Mouse (Mus musculus) liver, embryonic 14.5 days (tissue): ENCODE results near the gene Tuba8.

ENCODE experiments used
- CTCF ChIP-seq: IDR thresholded peaks from 2 replicates; pipeline ENCODE4 v1.5.1; 2016; ENCODE audit warnings: antibody characterized with exemption, low read depth, control low read depth
- EP300 ChIP-seq: IDR thresholded peaks from 2 replicates; pipeline ENCODE4 v1.6.1; 2016; ENCODE audit warnings: antibody characterized with exemption, low read depth

DNA sequence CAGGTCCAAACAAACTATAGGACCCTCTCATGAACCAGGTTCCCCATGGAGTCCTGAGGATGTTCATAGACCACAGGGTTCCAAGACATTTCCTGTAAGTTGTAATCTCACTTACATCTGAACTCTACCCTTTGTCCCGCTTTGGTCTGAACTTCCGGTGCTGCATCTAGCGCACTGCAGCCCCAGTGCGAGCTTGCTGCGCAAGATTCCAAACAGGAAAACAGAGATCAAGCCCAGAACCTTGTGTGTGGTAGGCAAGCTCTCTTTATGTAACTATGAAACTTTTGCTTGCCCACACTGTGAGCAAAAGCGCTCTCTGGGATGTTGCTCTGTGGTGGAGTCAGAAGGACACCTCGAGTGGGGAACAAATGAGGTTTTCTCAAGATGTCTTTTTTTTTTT is 7.5 kb downstream of the Tuba8 start:
- TF ChIP-seq CTCF: no peak
- TF ChIP-seq EP300: no peak
